Mouse (Mus musculus) spleen, adult 18-20 months (tissue): ENCODE data around the gene Crim1.

Source experiments
- DNase-seq, 2 experiments: peaks; one replicate each; pipeline ENCODE4 v3.0.0; 2022; ENCODE audit warnings: mixed read lengths in 2 of 2

The Crim1 gene

GRCm38 (mm10) chr17:78254256-78254655, 54.2 kb downstream of the Crim1 start:
- no peak for DNase-seq

GRCm38 (mm10) chr17:78255711-78256110, 55.7 kb downstream of the Crim1 start:
- no peak for DNase-seq

GRCm38 (mm10) chr17:78256534-78256933, 56.5 kb downstream of the Crim1 start:
- DNase-seq = no peak

- no peak for DNase-seq
Measured at GRCm38 (mm10) chr17:78261684-78262083, 61.6 kb downstream of the Crim1 start.

GRCm38 (mm10) chr17:78264116-78264515, 64.1 kb downstream of the Crim1 start:
- no peak for DNase-seq

- no peak for DNase-seq
Measured at GRCm38 (mm10) chr17:78265135-78265534, 65.1 kb downstream of the Crim1 start.

GRCm38 (mm10) chr17:78266271-78266670, 66.2 kb downstream of the Crim1 start:
- no peak for DNase-seq

GRCm38 (mm10) chr17:78268591-78268990, 68.5 kb downstream of the Crim1 start:
- DNase-seq = no peak

- no peak for DNase-seq
Measured at GRCm38 (mm10) chr17:78269311-78269710, 69.3 kb downstream of the Crim1 start.

GRCm38 (mm10) chr17:78270019-78270418, 70.0 kb downstream of the Crim1 start:
- DNase-seq = no peak

- no peak for DNase-seq
Measured at GRCm38 (mm10) chr17:78271731-78272130, 71.7 kb downstream of the Crim1 start.

GRCm38 (mm10) chr17:78272142-78272541, 72.1 kb downstream of the Crim1 start:
- DNase-seq = no peak

GRCm38 (mm10) chr17:78272713-78273483, 72.8 kb downstream of the Crim1 start:
- DNase-seq = no peak

GRCm38 (mm10) chr17:78273875-78274274, 73.8 kb downstream of the Crim1 start:
- no peak for DNase-seq

GRCm38 (mm10) chr17:78274609-78275506, 74.8 kb downstream of the Crim1 start:
- DNase-seq = no peak

GRCm38 (mm10) chr17:78275507-78275813, 75.4 kb downstream of the Crim1 start:
- no peak for DNase-seq

GRCm38 (mm10) chr17:78279191-78279590, 79.1 kb downstream of the Crim1 start:
- DNase-seq = no peak

- DNase-seq = no peak
Measured at GRCm38 (mm10) chr17:78280991-78281712, 81.1 kb downstream of the Crim1 start.

GRCm38 (mm10) chr17:78283271-78283992, 83.4 kb downstream of the Crim1 start:
- no peak for DNase-seq

GRCm38 (mm10) chr17:78286021-78286420, 86.0 kb downstream of the Crim1 start:
- no peak for DNase-seq

- DNase-seq = no peak
Measured at GRCm38 (mm10) chr17:78287391-78287790, 87.3 kb downstream of the Crim1 start.

- DNase-seq = no peak
Measured at GRCm38 (mm10) chr17:78290153-78290876, 90.3 kb downstream of the Crim1 start.
